Mouse (Mus musculus): ENCODE measurements around the gene Zmynd19. TPM values are rescaled to one million over a fixed set of nuclear protein-coding genes. Genes with fewer than 3 reads are reported as not detected.

Zmynd19 gene
- polyA plus RNA-seq, 1 experiment: 3.2 TPM

DNA sequence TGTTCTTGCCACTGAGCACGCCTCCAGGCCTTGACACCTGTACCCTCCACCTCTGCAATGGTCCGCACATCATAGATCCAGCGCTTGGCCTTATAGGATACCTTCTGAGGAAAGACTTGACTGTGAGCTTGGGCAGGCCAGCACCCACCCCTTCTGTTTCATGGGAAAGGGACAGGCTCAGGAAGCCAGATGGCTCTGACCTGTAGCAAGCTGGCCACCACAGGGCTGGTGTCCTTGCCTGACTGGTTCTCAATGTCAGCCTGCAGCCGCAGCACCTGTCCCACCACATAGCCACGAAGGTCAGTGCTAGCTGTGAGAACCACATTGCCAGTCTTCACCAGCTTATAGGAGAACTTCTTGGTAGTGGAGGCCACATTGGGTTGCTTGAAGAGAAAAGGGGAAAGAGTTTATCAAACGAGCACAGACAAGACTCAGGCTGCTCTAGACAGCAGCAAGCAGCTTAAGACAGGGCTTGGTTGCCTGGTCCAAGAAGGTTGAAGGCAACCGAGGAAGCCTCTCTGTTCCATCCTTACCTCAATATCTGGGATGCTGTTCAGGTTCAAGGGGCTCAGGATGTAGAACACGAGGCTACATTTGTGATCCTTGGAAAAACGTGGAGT lies 23.1 kb upstream of the Zmynd19 start:
- no peak for TF ChIP-seq CTCF (IDR thresholded peaks at IDR 0.05; ENCODE audit: extremely low read depth, insufficient read length, insufficient replicate concordance, low read depth, low read length)
- no peak for TF ChIP-seq POLR2A (IDR thresholded peaks at IDR 0.05; ENCODE audit: low read depth, low read length)
- Histone ChIP-seq H3K27ac (ENCODE audit: insufficient read depth, low read depth, low read length) (no peak overlapping the region), H3K4me1 (ENCODE audit: control insufficient read depth, insufficient read depth, insufficient read length, low read length) (peaks cover 3% of the 10 kb centered on the region), H3K27me3 (ENCODE audit: control insufficient read depth, insufficient read depth, low read length) (no peaks in the 10 kb centered on the region), H3K36me3 (ENCODE audit: control insufficient read depth, insufficient read depth, low read length) (peaks cover 17% of the 10 kb centered on the region; the same call in 1 of the 2 replicates), H3K4me3 (ENCODE audit: low read depth, low read length) (no peak overlapping the region)
- 86% methylated on average over 9 of the region's 9 CpGs for WGBS

DNA sequence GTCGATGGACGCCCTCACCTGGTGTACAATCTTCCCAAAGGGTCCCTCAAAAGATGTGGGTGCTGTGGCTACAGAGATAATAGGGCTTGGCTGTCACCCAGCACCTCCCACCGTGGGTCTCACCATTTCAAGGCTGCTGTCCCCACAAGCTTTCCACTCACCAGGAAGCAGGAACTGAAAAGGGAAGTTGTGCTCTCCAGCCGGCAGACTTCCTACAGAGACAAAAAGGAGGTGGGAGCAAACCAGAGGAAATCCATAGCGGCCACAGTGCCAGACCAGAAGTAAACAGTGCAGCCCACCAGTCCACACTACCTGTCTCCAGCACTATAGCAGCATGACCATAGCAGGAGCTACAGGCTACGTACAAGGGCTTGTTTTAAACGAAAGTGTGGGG lies 22.6 kb upstream of the Zmynd19 start:
- WGBS: 67% methylated on average over 7 of the region's 7 CpGs
- no peak overlapping the region for H3K27ac ChIP-seq (ENCODE audit: insufficient read depth, low read depth, low read length)

DNA sequence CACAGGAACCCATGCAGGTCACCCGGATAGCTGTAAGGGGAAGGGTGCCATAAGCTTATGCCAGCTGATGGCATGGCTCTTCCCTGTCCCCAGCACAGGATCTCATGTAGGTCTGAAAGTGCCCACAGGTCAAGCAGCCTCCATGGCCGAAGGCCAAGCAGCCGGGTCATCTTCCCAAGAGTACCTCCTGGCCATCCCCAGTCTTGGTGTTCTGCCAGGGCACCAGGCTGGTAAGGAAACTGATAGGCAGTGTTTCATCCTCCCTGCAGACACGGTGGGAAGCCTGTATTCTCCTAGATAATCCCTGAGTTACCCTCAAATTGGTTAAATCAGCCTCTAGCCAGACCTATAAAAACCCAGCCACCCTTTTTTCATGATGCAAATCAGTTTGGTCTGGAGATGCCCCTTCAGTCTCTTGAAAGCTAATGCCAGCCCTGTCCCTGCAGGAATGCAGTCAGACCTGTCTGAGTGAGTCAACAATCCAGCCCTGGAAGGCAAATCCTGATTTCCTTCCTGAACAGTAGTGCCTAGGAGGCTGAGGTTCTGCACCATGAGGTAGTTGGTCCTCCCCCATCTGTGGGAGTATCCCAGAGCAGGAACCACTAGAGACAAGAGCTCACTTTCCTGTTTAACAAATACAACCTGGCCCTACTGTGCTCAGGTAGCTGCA lies 21.6 kb upstream of the Zmynd19 start:
- 48% methylated on average over 4 of the region's 4 CpGs for WGBS
- no peaks in the 10 kb centered on the region for H3K27me3 ChIP-seq (ENCODE audit: control insufficient read depth, insufficient read depth, low read length)
- no peak for TF ChIP-seq CTCF (IDR thresholded peaks at IDR 0.05; ENCODE audit: extremely low read depth, insufficient read length, insufficient replicate concordance, low read depth, low read length)
- TF ChIP-seq POLR2A (IDR thresholded peaks at IDR 0.05; ENCODE audit: low read depth, low read length): no peak
- peaks cover 17% of the 10 kb centered on the region; the same call in 1 of the 2 replicates for H3K36me3 ChIP-seq (ENCODE audit: control insufficient read depth, insufficient read depth, low read length)
- peaks cover 3% of the 10 kb centered on the region for H3K4me1 ChIP-seq (ENCODE audit: control insufficient read depth, insufficient read depth, insufficient read length, low read length)
- H3K27ac ChIP-seq (ENCODE audit: insufficient read depth, low read depth, low read length): no peak overlapping the region
- no peak overlapping the region for H3K4me3 ChIP-seq (ENCODE audit: low read depth, low read length)

More for the DNA sequence above, 22.6 kb upstream of the Zmynd19 start:
- TF ChIP-seq POLR2A (IDR thresholded peaks at IDR 0.05; ENCODE audit: low read depth, low read length) (no peak), CTCF (IDR thresholded peaks at IDR 0.05; ENCODE audit: extremely low read depth, insufficient read length, insufficient replicate concordance, low read depth, low read length) (no peak)
- peaks cover 3% of the 10 kb centered on the region for H3K4me1 ChIP-seq (ENCODE audit: control insufficient read depth, insufficient read depth, insufficient read length, low read length)
- H3K36me3 ChIP-seq (ENCODE audit: control insufficient read depth, insufficient read depth, low read length): peaks cover 17% of the 10 kb centered on the region; the same call in 1 of the 2 replicates
- H3K27me3 ChIP-seq (ENCODE audit: control insufficient read depth, insufficient read depth, low read length): no peaks in the 10 kb centered on the region
- no peak overlapping the region for H3K4me3 ChIP-seq (ENCODE audit: low read depth, low read length)

DNA sequence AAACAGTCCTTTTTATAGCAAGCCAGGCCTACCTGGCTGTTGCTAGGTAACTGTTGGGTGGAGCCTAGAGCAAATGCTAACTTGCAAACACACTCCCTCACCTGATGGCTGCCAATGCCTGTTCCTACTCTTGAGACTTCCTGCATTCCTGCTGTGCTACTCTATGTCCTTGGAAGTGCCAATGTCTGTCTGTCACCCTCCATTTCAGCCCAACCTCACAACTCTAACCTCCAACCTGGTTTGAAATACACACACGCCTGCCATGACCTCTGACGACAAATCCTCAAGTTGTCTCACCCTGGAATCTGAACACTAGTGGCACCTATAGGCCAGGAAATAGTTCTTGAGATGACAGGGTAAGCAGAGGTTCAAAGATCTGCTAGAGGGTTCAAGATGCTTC lies 20.5 kb upstream of the Zmynd19 start:
- TF ChIP-seq POLR2A (IDR thresholded peaks at IDR 0.05; ENCODE audit: low read depth, low read length): no peak
- no peak for TF ChIP-seq CTCF (IDR thresholded peaks at IDR 0.05; ENCODE audit: extremely low read depth, insufficient read length, insufficient replicate concordance, low read depth, low read length)
- H3K36me3 ChIP-seq (ENCODE audit: control insufficient read depth, insufficient read depth, low read length): peaks cover 17% of the 10 kb centered on the region; the same call in 1 of the 2 replicates
- 51% methylated on average over 2 of the region's 2 CpGs for WGBS
- no peak overlapping the region for H3K4me3 ChIP-seq (ENCODE audit: low read depth, low read length)
- peaks cover 8% of the 10 kb centered on the region for H3K4me1 ChIP-seq (ENCODE audit: control insufficient read depth, insufficient read depth, insufficient read length, low read length)
- H3K27ac ChIP-seq (ENCODE audit: insufficient read depth, low read depth, low read length): no peak overlapping the region
- H3K27me3 ChIP-seq (ENCODE audit: control insufficient read depth, insufficient read depth, low read length): no peaks in the 10 kb centered on the region

DNA sequence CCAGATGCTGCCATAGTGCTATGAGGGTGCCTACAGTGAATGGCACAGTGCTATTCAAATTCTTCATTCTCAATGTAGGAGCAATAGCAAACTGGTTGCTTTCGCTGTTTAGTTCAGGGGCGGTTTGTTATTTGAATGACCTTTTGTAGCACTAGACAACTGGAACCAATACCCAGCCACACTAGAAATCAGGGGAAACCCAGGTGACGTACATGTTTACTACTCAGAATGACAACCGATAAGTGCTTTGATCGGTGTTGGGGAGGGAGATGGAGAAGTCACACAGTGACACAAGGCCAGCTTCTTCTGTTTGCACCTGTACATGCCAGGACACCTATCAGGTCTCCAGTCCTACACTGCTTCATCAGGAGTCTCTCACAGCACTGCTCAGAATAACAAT lies 20.0 kb upstream of the Zmynd19 start:
- H3K27me3 ChIP-seq (ENCODE audit: control insufficient read depth, insufficient read depth, low read length): no peaks in the 10 kb centered on the region
- TF ChIP-seq CTCF (IDR thresholded peaks at IDR 0.05; ENCODE audit: extremely low read depth, insufficient read length, insufficient replicate concordance, low read depth, low read length): no peak
- no peak for TF ChIP-seq POLR2A (IDR thresholded peaks at IDR 0.05; ENCODE audit: low read depth, low read length)
- no peak overlapping the region for H3K27ac ChIP-seq (ENCODE audit: insufficient read depth, low read depth, low read length)

DNA sequence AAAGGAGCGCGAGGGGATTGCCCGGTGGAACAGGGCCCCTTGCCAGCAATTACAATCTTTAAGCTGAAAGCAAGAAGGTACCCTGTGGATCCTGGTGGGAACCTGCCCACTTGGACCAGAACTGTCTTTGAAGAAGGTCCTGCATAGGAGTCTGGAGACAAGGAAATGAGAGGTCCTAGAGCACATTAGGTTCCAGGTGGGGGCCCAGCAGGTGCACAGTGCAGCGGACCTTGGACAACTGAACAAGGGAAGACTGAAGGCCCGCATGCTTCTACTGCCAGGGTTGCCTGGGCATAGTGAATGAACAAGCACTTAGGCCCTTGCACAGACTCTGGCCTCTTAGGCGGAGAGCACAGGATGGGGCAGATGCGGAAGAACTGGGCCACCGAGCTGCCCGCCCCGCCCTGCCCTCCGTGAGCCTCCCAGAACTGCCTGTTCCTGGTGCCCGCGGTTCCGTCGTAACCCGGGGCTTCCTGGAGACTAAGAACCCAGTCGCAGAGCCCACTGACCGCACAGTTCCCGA lies 15.1 kb upstream of the Zmynd19 start:
- TF ChIP-seq CTCF (IDR thresholded peaks at IDR 0.05; ENCODE audit: extremely low read depth, insufficient read length, insufficient replicate concordance, low read depth, low read length): no peak
- no peak for TF ChIP-seq POLR2A (IDR thresholded peaks at IDR 0.05; ENCODE audit: low read depth, low read length)
- no peaks in the 10 kb centered on the region for H3K27me3 ChIP-seq (ENCODE audit: control insufficient read depth, insufficient read depth, low read length)
- peaks cover 8% of the 10 kb centered on the region for H3K4me1 ChIP-seq (ENCODE audit: control insufficient read depth, insufficient read depth, insufficient read length, low read length)
- H3K36me3 ChIP-seq (ENCODE audit: control insufficient read depth, insufficient read depth, low read length): no peaks in the 10 kb centered on the region
- peak overlapping the region; percentile 98 for H3K27ac ChIP-seq (ENCODE audit: insufficient read depth, low read depth, low read length)
- WGBS: 2% methylated on average over 19 of the region's 19 CpGs
- peak overlapping the region; percentile 89 for H3K4me3 ChIP-seq (ENCODE audit: low read depth, low read length)

More for the DNA sequence above, 20.0 kb upstream of the Zmynd19 start:
- H3K36me3 ChIP-seq (ENCODE audit: control insufficient read depth, insufficient read depth, low read length): peaks cover 17% of the 10 kb centered on the region; the same call in 1 of the 2 replicates
- 89% methylated on average over 5 of the region's 5 CpGs for WGBS
- peaks cover 8% of the 10 kb centered on the region for H3K4me1 ChIP-seq (ENCODE audit: control insufficient read depth, insufficient read depth, insufficient read length, low read length)
- no peak overlapping the region for H3K4me3 ChIP-seq (ENCODE audit: low read depth, low read length)

Measured in small intestine, adult 2 months (tissue).